Mouse (Mus musculus) hindbrain, embryonic 11.5 days (tissue): ENCODE results near the gene Gm29133. TPM values are rescaled to one million over a fixed set of nuclear protein-coding genes. Genes with fewer than 3 reads are reported as not detected.

Source experiments
- ATAC-seq: fragments of 200-750 bp; cut with Nextera tagmentation; 2 replicates; pipeline ENCODE4 v1.8.0; 2017; ENCODE audit warnings: mild to moderate bottlenecking, moderate TSS enrichment, moderate library complexity; ENCODE audit not compliant: low FRiP score
- DNase-seq: peaks from one replicate; pipeline ENCODE4 v3.0.0-alpha.2; 2015; ENCODE audit warnings: low spot score
- H3K27ac ChIP-seq: fragments of 300-500 bp; sonication (generic); 2 replicates; pipeline ENCODE4 v1.5.1; 2014; ENCODE audit warnings: mild to moderate bottlenecking, low read depth, low read length
- H3K27me3 ChIP-seq: fragments of 300-500 bp; sonication (generic); 2 replicates; pipeline ENCODE4 v1.6.1; 2014; ENCODE audit warnings: mild to moderate bottlenecking, low read length, moderate library complexity, mixed read lengths; ENCODE audit not compliant: control insufficient read depth, insufficient read depth
- H3K36me3 ChIP-seq: fragments of 300-500 bp; sonication (generic); 2 replicates; pipeline ENCODE4 v1.6.1; 2014; ENCODE audit warnings: mild to moderate bottlenecking, low read length, moderate library complexity, mixed read lengths; ENCODE audit not compliant: control insufficient read depth, insufficient read depth
- H3K4me1 ChIP-seq: fragments of 300-500 bp; sonication (generic); replicated peaks from 2 replicates; pipeline ENCODE4 v1.6.1; 2014; ENCODE audit warnings: low read length, mixed read lengths; ENCODE audit not compliant: control insufficient read depth, insufficient read depth
- H3K4me2 ChIP-seq: fragments of 300-500 bp; sonication (generic); replicated peaks from 2 replicates; pipeline ENCODE4 v1.6.1; 2014; ENCODE audit warnings: mild to moderate bottlenecking, low read depth, low read length
- H3K4me3 ChIP-seq: fragments of 300-500 bp; sonication (generic); 2 replicates; pipeline ENCODE4 v1.5.1; 2014; ENCODE audit warnings: low read depth, low read length
- H3K9ac ChIP-seq: fragments of 300-500 bp; sonication (generic); 2 replicates; pipeline ENCODE4 v1.6.1; 2014; ENCODE audit warnings: low read depth, low read length
- H3K9me3 ChIP-seq: fragments of 300-500 bp; sonication (generic); 2 replicates; pipeline ENCODE4 v1.6.1; 2016; ENCODE audit warnings: low read length; ENCODE audit not compliant: control insufficient read depth
- WGBS: fragments of 180-500 bp; shearing (Covaris S2); extraction: QIAGEN DNeasy Blood & Tissue Kit; methylation state at CpG from one replicate; pipeline ENCODE4 v1.1.7; 2014; 5-methylcytosine and 5-hydroxymethylcytosine counted together
- polyA plus RNA-seq: library from polyadenylated mRNA; unstranded; fragments of >200 nt; fragmentation: Nextera tagmentation; extraction: Ambion mirVana; gene quantifications from 2 replicates; pipeline ENCODE4 v1.2.1, GENCODE M21; 2014

Gm29133 gene
- polyA plus RNA-seq, 1 experiment from 2014 or later = not detected

GRCm38 (mm10) chr3:75745343-75745742 is 2.7 kb upstream of the Gm29133 start:
- H3K27ac ChIP-seq = no peak overlapping the region
- H3K9ac ChIP-seq = no peak overlapping the region
- no peaks in the 10 kb centered on the region for H3K4me1 ChIP-seq
- H3K4me3 ChIP-seq = no peak overlapping the region
- no peak overlapping the region for H3K4me2 ChIP-seq
- H3K36me3 ChIP-seq = no peaks in the 10 kb centered on the region
- ATAC-seq = no peak
- DNase-seq = no peak
- H3K9me3 ChIP-seq = no peaks in the 10 kb centered on the region
- WGBS = 62% methylated on average over 2 of the region's 2 CpGs
- no peaks in the 10 kb centered on the region for H3K27me3 ChIP-seq

- H3K4me2 ChIP-seq = no peak overlapping the region
- no peaks in the 10 kb centered on the region for H3K27me3 ChIP-seq
- DNase-seq = no peak
- H3K4me1 ChIP-seq = no peaks in the 10 kb centered on the region
- H3K9me3 ChIP-seq = no peaks in the 10 kb centered on the region
- H3K27ac ChIP-seq = no peak overlapping the region
- ATAC-seq = no peak
- H3K36me3 ChIP-seq = no peaks in the 10 kb centered on the region
- 62% methylated on average over 2 of the region's 2 CpGs for WGBS
- H3K9ac ChIP-seq = no peak overlapping the region
- H3K4me3 ChIP-seq = no peak overlapping the region
These were observed 15.4 kb downstream of the Gm29133 start for GRCm38 (mm10) chr3:75763351-75763750.

GRCm38 (mm10) chr3:75774253-75774652 is 26.3 kb downstream of the Gm29133 start:
- Histone ChIP-seq H3K4me1 (no peaks in the 10 kb centered on the region), H3K27ac (no peak overlapping the region), H3K4me3 (no peak overlapping the region), H3K27me3 (no peaks in the 10 kb centered on the region), H3K9me3 (no peaks in the 10 kb centered on the region), H3K4me2 (no peak overlapping the region), H3K36me3 (no peaks in the 10 kb centered on the region), H3K9ac (no peak overlapping the region)
- 88% methylated on average over 2 of the region's 2 CpGs for WGBS
- DNase-seq (no peak), ATAC-seq (no peak)

- Histone ChIP-seq H3K36me3 (no peaks in the 10 kb centered on the region), H3K9me3 (no peaks in the 10 kb centered on the region), H3K27me3 (no peaks in the 10 kb centered on the region), H3K9ac (no peak overlapping the region), H3K4me1 (no peaks in the 10 kb centered on the region), H3K27ac (no peak overlapping the region), H3K4me3 (no peak overlapping the region), H3K4me2 (no peak overlapping the region)
- DNase-seq (no peak), ATAC-seq (no peak)
These were observed 60.0 kb downstream of the Gm29133 start for GRCm38 (mm10) chr3:75808001-75808400.

- no peak overlapping the region for H3K4me3 ChIP-seq
- no peaks in the 10 kb centered on the region for H3K4me1 ChIP-seq
- no peaks in the 10 kb centered on the region for H3K27me3 ChIP-seq
- no peak overlapping the region for H3K27ac ChIP-seq
- H3K36me3 ChIP-seq = no peaks in the 10 kb centered on the region
- WGBS = 98% methylated on average over 1 of the region's 1 CpGs
- ATAC-seq (no peak), DNase-seq (no peak)
- no peaks in the 10 kb centered on the region for H3K9me3 ChIP-seq
- no peak overlapping the region for H3K9ac ChIP-seq
- H3K4me2 ChIP-seq = no peak overlapping the region
These were observed 75.9 kb downstream of the Gm29133 start for GRCm38 (mm10) chr3:75823934-75824333.

- H3K4me2 ChIP-seq = no peak overlapping the region
- 77% methylated on average over 1 of the region's 1 CpGs for WGBS
- no peak overlapping the region for H3K4me3 ChIP-seq
- H3K9me3 ChIP-seq = no peaks in the 10 kb centered on the region
- H3K27ac ChIP-seq = no peak overlapping the region
- H3K4me1 ChIP-seq = no peaks in the 10 kb centered on the region
- ATAC-seq (no peak), DNase-seq (no peak)
- no peaks in the 10 kb centered on the region for H3K36me3 ChIP-seq
- H3K27me3 ChIP-seq = no peaks in the 10 kb centered on the region
- no peak overlapping the region for H3K9ac ChIP-seq
These were observed 76.5 kb downstream of the Gm29133 start for GRCm38 (mm10) chr3:75824458-75824857.

GRCm38 (mm10) chr3:75834827-75835226 is 86.8 kb downstream of the Gm29133 start:
- Histone ChIP-seq H3K27me3 (no peaks in the 10 kb centered on the region), H3K4me2 (no peak overlapping the region), H3K4me3 (no peak overlapping the region), H3K9ac (no peak overlapping the region), H3K27ac (no peak overlapping the region), H3K36me3 (no peaks in the 10 kb centered on the region), H3K4me1 (no peaks in the 10 kb centered on the region), H3K9me3 (no peaks in the 10 kb centered on the region)
- ATAC-seq (no peak), DNase-seq (no peak)
- WGBS = 85% methylated on average over 2 of the region's 2 CpGs

GRCm38 (mm10) chr3:75835286-75835967 is 87.4 kb downstream of the Gm29133 start:
- Histone ChIP-seq H3K9ac (no peak overlapping the region), H3K4me3 (no peak overlapping the region), H3K4me2 (no peak overlapping the region), H3K27ac (no peak overlapping the region), H3K27me3 (no peaks in the 10 kb centered on the region), H3K4me1 (no peaks in the 10 kb centered on the region), H3K36me3 (no peaks in the 10 kb centered on the region), H3K9me3 (no peaks in the 10 kb centered on the region)
- 82% methylated on average over 5 of the region's 5 CpGs for WGBS
- no peak for ATAC-seq
- no peak for DNase-seq
